Mouse (Mus musculus) limb, embryonic 12.5 days (tissue): ENCODE results near the gene Bmp2k. TPM values are rescaled to one million over a fixed set of nuclear protein-coding genes. Genes with fewer than 3 reads are reported as not detected.

Experiments
- ATAC-seq: fragments of 200-750 bp; cut with Nextera tagmentation; 2 replicates; pipeline ENCODE4 v1.8.0; 2017; ENCODE audit warnings: low read depth, moderate TSS enrichment; ENCODE audit not compliant: insufficient number of reproducible peaks, insufficient read depth, low FRiP score, low TSS enrichment
- H3K27ac ChIP-seq: fragments of 300-500 bp; sonication (generic); 2 replicates; pipeline ENCODE4 v1.5.1; 2016; ENCODE audit warnings: mild to moderate bottlenecking, moderate library complexity
- H3K27me3 ChIP-seq: fragments of 300-500 bp; sonication (generic); 2 replicates; pipeline ENCODE4 v1.6.1; 2016; ENCODE audit warnings: mild to moderate bottlenecking, moderate library complexity
- H3K36me3 ChIP-seq: fragments of 300-500 bp; sonication (generic); 2 replicates; pipeline ENCODE4 v1.6.1; 2016; ENCODE audit warnings: mild to moderate bottlenecking, moderate library complexity
- H3K4me1 ChIP-seq: fragments of 300-500 bp; sonication (generic); replicated peaks from 2 replicates; pipeline ENCODE4 v1.6.1; 2016
- H3K4me2 ChIP-seq: fragments of 300-500 bp; sonication (generic); 2 replicates; pipeline ENCODE4 v1.6.1; 2016; ENCODE audit warnings: mild to moderate bottlenecking, moderate library complexity
- H3K4me3 ChIP-seq: fragments of 300-500 bp; sonication (generic); replicated peaks from 2 replicates; pipeline ENCODE4 v1.5.1; 2016; ENCODE audit warnings: mild to moderate bottlenecking
- H3K9ac ChIP-seq: fragments of 300-500 bp; sonication (generic); replicated peaks from 2 replicates; pipeline ENCODE4 v1.6.1; 2016; ENCODE audit warnings: mild to moderate bottlenecking, moderate library complexity
- H3K9me3 ChIP-seq: fragments of 300-500 bp; sonication (generic); 2 replicates; pipeline ENCODE4 v1.6.1; 2016; ENCODE audit warnings: mild to moderate bottlenecking, moderate library complexity
- WGBS: fragments of 180-500 bp; shearing (Covaris S2); methylation state at CpG from one replicate; pipeline ENCODE4 v1.1.7; 2016; 5-methylcytosine and 5-hydroxymethylcytosine counted together
- polyA plus RNA-seq: library from polyadenylated mRNA; unstranded; fragments of >200 nt; fragmentation: Nextera tagmentation; extraction: Ambion mirVana; gene quantifications from 2 replicates; pipeline ENCODE4 v1.2.1, GENCODE M21; 2016

The Bmp2k gene
- polyA plus RNA-seq, 1 experiment from 2014 or later = 8.5 TPM

GRCm38 (mm10) chr5:97056791-97057450 lies 59.4 kb downstream of the Bmp2k start:
- ATAC-seq = no peak
- H3K4me1 ChIP-seq = peaks cover 4% of the 10 kb centered on the region
- H3K4me2 ChIP-seq = no peak overlapping the region
- WGBS = 29% methylated on average over 12 of the region's 12 CpGs
- no peaks in the 10 kb centered on the region for H3K9me3 ChIP-seq
- H3K4me3 ChIP-seq = no peak overlapping the region
- no peak overlapping the region for H3K27ac ChIP-seq
- H3K9ac ChIP-seq = no peak overlapping the region
- H3K36me3 ChIP-seq = peaks cover 17% of the 10 kb centered on the region; the same call in 1 of the 2 replicates
- H3K27me3 ChIP-seq = no peaks in the 10 kb centered on the region

DNA sequence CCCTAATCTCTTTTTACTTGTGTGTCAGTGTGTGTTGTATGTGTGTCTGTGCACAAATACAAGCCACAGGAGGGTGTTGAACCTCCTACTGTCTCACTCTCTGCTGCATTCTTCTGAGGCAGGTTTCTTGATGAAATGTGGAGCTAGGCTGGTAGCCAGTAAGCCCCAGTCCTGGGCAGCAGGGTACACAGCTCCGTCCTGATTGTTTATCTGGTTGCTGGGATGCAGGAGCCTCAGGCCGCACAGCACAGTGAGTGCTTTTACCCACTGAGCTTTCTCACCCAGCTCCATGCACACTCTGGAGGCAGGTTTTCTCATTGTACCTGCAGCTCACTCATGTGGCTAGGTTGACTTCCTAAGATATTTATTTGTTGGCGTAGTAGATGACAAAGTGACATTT lies 63.4 kb downstream of the Bmp2k start:
- 78% methylated on average over 3 of the region's 3 CpGs for WGBS
- H3K9me3 ChIP-seq = no peaks in the 10 kb centered on the region
- no peak for ATAC-seq

GRCm38 (mm10) chr5:97062041-97062440 lies 64.6 kb downstream of the Bmp2k start:
- WGBS = 82% methylated on average over 1 of the region's 1 CpGs
- H3K4me3 ChIP-seq = no peak overlapping the region
- H3K4me2 ChIP-seq = no peak overlapping the region
- no peak overlapping the region for H3K27ac ChIP-seq
- H3K36me3 ChIP-seq = peaks cover 47% of the 10 kb centered on the region
- no peak for ATAC-seq
- H3K27me3 ChIP-seq = no peaks in the 10 kb centered on the region
- no peaks in the 10 kb centered on the region for H3K9me3 ChIP-seq
- no peak overlapping the region for H3K9ac ChIP-seq
- peaks cover 2% of the 10 kb centered on the region for H3K4me1 ChIP-seq

More for the DNA sequence above, 63.4 kb downstream of the Bmp2k start:
- no peak overlapping the region for H3K27ac ChIP-seq
- peaks cover 41% of the 10 kb centered on the region for H3K36me3 ChIP-seq
- no peak overlapping the region for H3K4me2 ChIP-seq
- no peak overlapping the region for H3K4me3 ChIP-seq
- H3K9ac ChIP-seq = no peak overlapping the region
- H3K27me3 ChIP-seq = no peaks in the 10 kb centered on the region
- peaks cover 4% of the 10 kb centered on the region for H3K4me1 ChIP-seq

GRCm38 (mm10) chr5:97065746-97066145 lies 68.3 kb downstream of the Bmp2k start:
- no peaks in the 10 kb centered on the region for H3K27me3 ChIP-seq
- H3K4me1 ChIP-seq = no peaks in the 10 kb centered on the region
- H3K4me3 ChIP-seq = no peak overlapping the region
- no peak for ATAC-seq
- H3K9ac ChIP-seq = no peak overlapping the region
- 89% methylated on average over 4 of the region's 4 CpGs for WGBS
- no peaks in the 10 kb centered on the region for H3K9me3 ChIP-seq
- H3K4me2 ChIP-seq = no peak overlapping the region
- H3K27ac ChIP-seq = no peak overlapping the region
- H3K36me3 ChIP-seq = peaks cover 51% of the 10 kb centered on the region

- Histone ChIP-seq H3K36me3 (peaks cover 5% of the 10 kb centered on the region), H3K9ac (no peak overlapping the region), H3K4me1 (peaks cover 5% of the 10 kb centered on the region), H3K27ac (no peak overlapping the region), H3K27me3 (no peaks in the 10 kb centered on the region), H3K4me2 (no peak overlapping the region), H3K9me3 (no peaks in the 10 kb centered on the region), H3K4me3 (no peak overlapping the region)
- ATAC-seq = no peak
- 91% methylated on average over 11 of the region's 11 CpGs for WGBS
Measured at GRCm38 (mm10) chr5:97075476-97076151, 78.1 kb downstream of the Bmp2k start.

DNA sequence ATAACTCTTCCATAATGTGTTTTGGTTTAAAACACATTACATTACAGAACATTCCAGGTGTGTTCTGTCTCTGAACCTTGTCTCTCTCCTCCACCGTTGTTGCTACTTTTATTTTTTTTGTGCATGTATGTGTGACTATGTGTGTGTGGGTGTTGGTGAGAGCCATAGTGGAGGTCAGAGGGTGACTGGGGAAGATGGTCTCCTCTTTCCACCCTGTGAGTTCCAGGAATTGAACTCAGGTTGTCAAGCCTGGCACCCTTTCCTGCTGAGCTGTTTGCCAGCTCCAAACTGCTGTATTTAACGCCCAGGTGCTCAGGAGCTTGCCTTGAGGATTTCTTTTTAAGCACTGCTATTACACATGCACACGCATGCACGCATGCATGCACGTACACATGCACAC lies 78.7 kb downstream of the Bmp2k start:
- Histone ChIP-seq H3K4me3 (no peak overlapping the region), H3K36me3 (no peaks in the 10 kb centered on the region; the same call in 1 of the 2 replicates), H3K27ac (no peak overlapping the region), H3K27me3 (no peaks in the 10 kb centered on the region), H3K4me1 (peaks cover 5% of the 10 kb centered on the region), H3K9ac (no peak overlapping the region), H3K9me3 (no peaks in the 10 kb centered on the region), H3K4me2 (no peak overlapping the region)
- 96% methylated on average over 5 of the region's 5 CpGs for WGBS
- ATAC-seq = no peak

- Histone ChIP-seq H3K27me3 (no peaks in the 10 kb centered on the region), H3K4me2 (no peak overlapping the region), H3K9me3 (no peaks in the 10 kb centered on the region), H3K27ac (no peak overlapping the region), H3K4me1 (peaks cover 5% of the 10 kb centered on the region), H3K36me3 (peaks cover 2% of the 10 kb centered on the region; the same call in 1 of the 2 replicates), H3K4me3 (no peak overlapping the region), H3K9ac (no peak overlapping the region)
- WGBS = 64% methylated on average over 7 of the region's 7 CpGs
- ATAC-seq = no peak
Measured at GRCm38 (mm10) chr5:97077676-97078075, 80.2 kb downstream of the Bmp2k start.

DNA sequence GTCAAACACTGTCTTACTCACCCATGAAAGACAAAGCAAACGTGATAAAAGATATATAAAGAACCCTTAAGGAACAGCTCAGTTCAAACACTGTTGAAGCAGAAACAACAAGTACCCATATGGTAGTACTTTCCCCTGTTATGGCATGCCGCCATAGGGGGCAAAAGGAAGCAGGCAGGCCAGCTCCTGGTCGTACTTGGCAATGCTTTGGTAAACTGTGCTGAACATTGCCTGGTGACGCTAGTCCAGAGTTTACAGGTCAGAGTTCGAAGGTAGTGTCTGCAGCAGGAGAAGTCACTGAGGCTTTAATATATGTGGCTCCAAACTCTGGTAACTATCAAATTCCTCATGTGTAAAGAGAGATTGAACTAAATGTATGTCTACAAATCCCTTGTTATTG lies 81.2 kb downstream of the Bmp2k start:
- Histone ChIP-seq H3K4me3 (no peak overlapping the region), H3K4me2 (no peak overlapping the region), H3K36me3 (peaks cover 7% of the 10 kb centered on the region; the same call in 1 of the 2 replicates), H3K9ac (no peak overlapping the region), H3K27ac (no peak overlapping the region), H3K27me3 (no peaks in the 10 kb centered on the region), H3K4me1 (no peaks in the 10 kb centered on the region; the same call in 1 of the 2 replicates), H3K9me3 (no peaks in the 10 kb centered on the region)
- 76% methylated on average over 5 of the region's 5 CpGs for WGBS
- ATAC-seq = no peak

DNA sequence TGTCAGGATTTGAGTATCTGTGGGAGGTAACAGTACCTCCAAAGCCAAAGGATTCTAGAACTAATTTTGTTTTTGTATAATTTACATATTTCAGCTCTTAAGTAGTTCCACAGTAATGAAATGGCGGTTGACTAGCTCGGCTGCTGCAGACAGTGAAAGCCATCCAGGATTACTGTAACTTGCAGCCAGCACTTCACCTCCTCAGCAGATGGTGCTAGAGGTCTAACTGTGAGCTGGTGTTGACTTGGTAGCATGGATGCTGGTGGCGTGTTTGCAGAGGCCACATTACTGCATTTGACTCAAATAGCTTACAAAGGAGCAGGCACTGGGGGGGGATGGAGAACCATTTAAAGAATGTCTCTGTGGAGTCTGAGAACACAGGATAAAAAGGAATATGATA lies 84.0 kb downstream of the Bmp2k start:
- no peak overlapping the region for H3K4me2 ChIP-seq
- WGBS = 82% methylated on average over 3 of the region's 3 CpGs
- no peak overlapping the region for H3K27ac ChIP-seq
- H3K36me3 ChIP-seq = peaks cover 13% of the 10 kb centered on the region
- H3K27me3 ChIP-seq = no peaks in the 10 kb centered on the region
- H3K9me3 ChIP-seq = no peaks in the 10 kb centered on the region
- H3K4me3 ChIP-seq = no peak overlapping the region
- no peak overlapping the region for H3K9ac ChIP-seq
- no peak for ATAC-seq
- no peaks in the 10 kb centered on the region for H3K4me1 ChIP-seq

GRCm38 (mm10) chr5:97083701-97084100 lies 86.2 kb downstream of the Bmp2k start:
- no peak for ATAC-seq
- H3K4me1 ChIP-seq = no peaks in the 10 kb centered on the region
- H3K4me2 ChIP-seq = no peak overlapping the region
- peaks cover 28% of the 10 kb centered on the region for H3K36me3 ChIP-seq
- no peak overlapping the region for H3K9ac ChIP-seq
- 72% methylated on average over 6 of the region's 6 CpGs for WGBS
- no peak overlapping the region for H3K4me3 ChIP-seq
- H3K27me3 ChIP-seq = no peaks in the 10 kb centered on the region
- H3K27ac ChIP-seq = no peak overlapping the region
- no peaks in the 10 kb centered on the region for H3K9me3 ChIP-seq

- no peak for ATAC-seq
- Histone ChIP-seq H3K27ac (no peak overlapping the region), H3K36me3 (peaks cover 28% of the 10 kb centered on the region), H3K9me3 (no peaks in the 10 kb centered on the region), H3K27me3 (no peaks in the 10 kb centered on the region), H3K4me1 (no peaks in the 10 kb centered on the region), H3K4me3 (no peak overlapping the region), H3K4me2 (no peak overlapping the region), H3K9ac (no peak overlapping the region)
- WGBS = 88% methylated on average over 4 of the region's 4 CpGs
Measured at GRCm38 (mm10) chr5:97084541-97084940, 87.1 kb downstream of the Bmp2k start.
